Mouse (Mus musculus) 416B (cell line): ENCODE results near the gene Fzd5.

ENCODE experiments used
- DNase-seq: peaks from one replicate; pipeline ENCODE4 v3.0.0; 2011; ENCODE audit warnings: low read depth

The Fzd5 gene

DNA sequence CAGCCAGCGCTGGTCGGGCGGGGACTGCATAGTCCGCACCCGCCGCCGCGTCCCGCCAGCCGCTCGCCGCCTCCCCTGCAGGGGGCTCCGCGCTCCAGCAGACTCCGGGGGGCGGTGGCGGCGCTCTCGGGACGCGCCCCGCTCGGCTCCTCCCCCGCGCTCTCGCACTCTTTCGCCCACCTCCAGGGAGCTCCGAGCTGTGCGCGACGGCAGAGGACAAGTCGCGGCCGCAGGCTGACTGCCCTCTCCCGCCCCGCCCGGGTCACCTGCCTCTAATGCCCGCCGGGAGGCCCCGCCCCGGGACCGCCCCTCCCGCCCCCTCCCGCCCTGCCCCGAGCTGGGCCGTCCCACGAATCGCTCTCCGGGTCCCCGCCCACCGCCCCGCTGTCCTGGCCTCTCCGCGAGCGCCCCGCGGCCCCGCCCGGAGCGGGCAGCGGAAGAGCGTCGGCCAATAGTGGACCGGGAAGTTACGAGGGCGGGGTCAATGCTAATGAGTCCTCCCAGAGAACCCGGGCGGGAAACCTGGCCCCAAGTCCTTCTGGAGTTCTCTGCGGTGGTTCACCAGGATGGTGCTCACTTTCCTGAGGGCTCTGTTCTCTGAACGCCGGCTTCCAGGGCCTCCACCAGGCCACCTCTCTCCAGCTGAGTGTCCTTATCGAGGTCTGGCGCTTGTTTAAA lies at the start of gene Fzd5:
TSS of gene Fzd5 (minus strand) at position 250 of the 678 bp plus-strand sequence.
- DNase-seq, result peak; percentile 94

DNA sequence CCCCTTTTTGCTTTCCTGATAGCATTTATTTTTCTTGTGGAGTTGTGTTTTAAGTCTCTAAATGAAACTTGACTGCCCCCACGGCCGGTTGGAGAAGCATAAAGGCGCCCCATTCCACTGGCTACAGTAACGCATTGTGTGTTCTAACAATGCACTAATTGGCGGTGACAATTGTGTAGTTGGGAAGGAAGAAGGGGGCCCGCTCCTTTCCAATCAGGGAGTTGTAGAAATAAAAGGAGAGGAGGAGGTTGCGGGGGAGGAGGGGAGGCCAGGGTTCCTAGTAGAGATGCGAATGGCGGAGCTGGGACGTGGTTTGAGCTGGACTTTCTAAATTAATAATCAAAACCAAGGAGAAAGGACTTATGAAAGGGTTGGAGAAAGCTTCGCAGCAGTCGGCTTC lies 42.3 kb upstream of the Fzd5 start:
- DNase-seq, result no peak

DNA sequence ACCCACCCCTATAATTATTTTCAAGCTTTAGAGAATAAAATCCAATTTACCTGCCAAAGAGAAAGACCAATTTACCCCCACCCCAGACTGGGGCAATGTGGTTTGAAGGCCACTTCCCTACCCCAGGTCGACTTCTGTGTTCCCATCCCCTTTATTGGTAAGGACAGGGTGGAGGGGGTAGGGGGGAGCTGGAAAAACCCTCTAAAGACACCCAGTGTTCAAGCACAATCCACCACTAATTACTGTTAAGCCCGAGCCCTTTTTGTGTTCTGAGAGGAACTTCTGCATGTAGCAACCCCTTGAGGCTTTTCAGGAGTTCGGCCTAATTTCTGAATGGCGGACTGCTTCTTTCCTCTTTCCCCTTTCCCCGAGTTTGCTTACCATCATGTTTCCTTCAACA lies 41.9 kb upstream of the Fzd5 start:
- DNase-seq, result no peak

DNA sequence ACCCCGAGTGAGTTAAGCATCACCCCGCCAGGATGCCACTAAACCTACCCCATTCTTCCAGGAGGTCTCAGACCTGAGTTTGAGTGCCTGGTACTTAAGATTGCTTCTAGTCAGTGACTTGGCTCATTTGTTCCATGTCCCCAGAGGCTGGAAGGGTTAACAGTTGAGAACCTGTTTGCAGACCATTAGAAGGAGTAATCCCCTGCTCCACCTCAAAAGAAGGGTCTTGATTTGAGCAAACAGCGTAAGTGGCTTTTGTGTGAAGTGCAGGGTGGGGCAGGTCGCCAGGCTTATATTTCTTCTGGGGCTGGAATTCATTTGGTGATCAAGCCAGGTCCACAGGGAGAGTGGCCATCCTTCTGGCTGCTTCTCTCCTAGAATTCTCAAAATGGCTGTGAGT lies 35.8 kb upstream of the Fzd5 start:
- DNase-seq, result no peak

DNA sequence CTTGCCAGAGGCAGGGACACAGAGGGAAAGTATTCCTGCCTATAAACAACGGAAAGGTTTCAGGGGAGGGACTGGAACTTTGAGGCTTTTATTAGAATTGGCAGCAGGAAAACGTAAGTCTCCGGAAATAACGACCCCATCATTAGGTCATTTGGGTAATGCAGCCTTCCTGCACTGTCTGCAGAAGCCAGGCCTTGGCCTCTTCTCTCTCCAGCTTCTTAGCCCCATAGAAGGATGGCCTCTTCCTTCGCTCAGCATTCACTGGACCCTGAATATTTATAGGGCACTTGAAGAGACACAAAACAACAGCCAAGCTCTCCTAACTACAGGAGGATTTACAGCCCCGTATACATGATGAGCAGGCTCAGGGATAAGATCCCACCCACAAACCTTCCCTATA lies 32.6 kb upstream of the Fzd5 start:
- DNase-seq, result no peak

DNA sequence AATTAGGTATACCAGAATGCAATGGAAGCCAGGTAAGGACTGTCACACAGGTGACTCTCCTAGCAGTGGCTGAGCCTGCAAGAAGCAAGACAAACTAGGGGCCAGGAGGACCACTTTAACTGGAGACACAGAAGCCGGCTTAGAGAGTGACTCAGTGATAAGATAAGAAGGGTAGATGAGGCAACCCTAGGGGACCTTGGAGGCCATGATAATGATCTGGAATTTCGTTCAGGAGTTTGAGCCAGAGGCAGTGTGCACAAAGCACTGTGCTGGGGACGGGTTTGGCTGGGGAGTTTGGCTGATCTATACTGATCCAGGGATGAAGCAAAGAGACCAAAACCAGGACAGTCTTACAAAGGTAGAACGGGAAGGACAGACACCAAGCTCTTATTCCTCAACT lies 24.1 kb upstream of the Fzd5 start:
- no peak for DNase-seq

DNA sequence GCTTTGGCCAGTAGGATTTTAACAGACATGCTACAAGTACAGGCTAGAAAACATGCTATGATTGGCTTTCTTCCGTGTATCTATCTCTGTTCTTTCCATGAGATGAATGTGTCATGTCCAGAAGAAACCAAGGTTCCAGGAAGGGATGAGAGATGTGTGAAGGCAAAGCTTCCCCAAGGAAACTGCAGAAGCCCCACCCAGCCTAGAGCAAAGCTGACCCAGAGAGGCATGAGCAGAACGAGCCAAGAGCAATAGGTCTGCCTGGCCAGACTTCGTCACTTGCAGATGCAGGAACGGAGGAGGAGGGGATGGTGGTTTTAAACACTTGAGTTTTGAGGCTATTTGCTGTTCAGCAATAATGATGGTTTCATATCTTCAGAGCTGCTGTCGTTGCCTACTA lies 20.2 kb upstream of the Fzd5 start:
- no peak for DNase-seq

DNA sequence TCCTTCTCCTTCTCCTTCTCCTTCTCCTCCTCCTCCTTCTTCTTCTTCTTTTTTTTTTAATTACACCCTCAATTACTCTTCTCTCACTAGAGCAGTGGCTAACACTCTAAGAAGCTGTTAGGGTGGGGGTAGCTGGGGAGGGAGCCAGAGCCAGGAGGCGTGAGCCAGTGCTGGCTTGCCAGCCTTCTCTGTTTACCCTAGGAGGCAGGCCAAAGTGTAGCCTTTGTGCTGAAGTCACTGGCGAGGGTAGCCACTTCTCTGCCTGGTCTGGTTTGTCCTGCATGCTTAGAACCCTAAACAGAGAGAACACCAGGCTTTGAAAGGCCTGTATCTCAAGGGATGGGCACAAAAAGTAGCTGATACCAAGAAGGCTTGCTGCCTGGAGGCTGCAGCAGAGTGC lies 19.7 kb upstream of the Fzd5 start:
- DNase-seq, result peak; percentile 35

DNA sequence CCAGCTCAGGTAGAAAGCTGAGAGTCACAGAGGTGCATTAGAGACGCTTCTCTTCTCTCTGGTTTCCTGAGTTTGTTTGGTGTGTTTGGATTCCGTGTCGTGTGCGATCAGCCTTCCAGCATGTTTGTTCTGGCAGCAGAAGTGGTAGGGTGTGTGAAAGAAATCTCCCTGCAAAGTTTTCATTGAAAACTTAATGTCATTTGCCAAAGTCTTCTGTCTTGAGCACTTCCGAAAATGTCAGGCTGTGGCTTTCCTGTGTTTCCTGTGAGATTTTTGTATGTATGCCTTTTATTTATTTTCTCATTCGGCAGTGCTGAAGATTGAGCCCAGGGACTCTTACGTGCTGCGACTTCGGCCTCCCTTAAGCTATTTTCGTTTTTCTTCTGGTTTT lies 19.1 kb upstream of the Fzd5 start:
- DNase-seq, result peak; percentile 70

DNA sequence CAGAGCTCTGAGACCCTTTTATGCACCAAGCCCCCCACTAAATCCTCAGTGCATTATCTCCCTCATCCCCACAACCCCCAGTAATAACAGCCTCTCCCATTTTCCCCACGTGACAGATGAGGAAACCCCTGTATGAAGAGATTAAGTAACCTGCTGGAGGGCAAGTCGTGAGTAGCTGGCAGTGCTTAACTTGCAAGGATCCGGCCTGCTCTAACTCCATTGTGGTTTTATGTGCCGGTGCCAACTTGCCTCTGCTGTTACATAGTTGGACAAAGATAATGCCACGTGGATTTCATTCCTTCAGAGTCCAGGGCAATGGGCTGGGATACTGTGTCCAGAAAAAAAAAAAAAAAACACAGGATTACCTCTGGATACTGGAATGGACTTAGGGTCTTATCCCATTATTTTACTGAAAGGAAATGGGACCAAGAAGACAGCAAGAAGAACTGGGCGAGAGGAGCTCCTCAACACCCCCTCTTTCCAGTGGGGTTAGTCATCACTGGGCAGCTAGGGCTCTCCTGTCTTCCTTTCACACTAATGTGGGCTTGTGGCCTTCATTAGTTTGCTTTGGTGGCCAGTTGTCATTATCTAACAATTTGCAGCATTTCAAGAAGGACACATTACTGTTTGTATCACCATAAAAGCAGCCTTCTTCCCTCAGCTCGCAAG lies 18.6 kb upstream of the Fzd5 start:
- DNase-seq, result peak; percentile 87

DNA sequence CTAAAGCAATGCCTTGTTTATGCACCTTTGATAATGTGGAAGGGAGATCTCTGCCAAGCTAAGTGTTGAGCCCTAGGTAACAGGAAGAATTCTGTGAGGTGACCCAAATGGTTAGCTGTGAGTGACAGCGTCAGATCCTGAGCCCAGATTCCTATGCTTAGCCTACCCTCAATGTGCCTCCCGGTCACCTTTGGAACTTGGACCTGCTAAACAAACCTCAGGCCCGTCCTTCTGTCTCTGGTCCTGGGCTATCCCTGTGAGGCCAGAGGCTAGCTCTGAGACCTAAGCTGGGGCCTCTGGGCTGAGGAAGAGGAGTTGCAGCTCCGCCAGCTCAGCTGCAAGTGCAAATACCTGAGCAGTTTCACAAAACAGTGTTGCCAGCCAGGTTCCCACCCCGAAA lies 17.1 kb upstream of the Fzd5 start:
- no peak for DNase-seq

DNA sequence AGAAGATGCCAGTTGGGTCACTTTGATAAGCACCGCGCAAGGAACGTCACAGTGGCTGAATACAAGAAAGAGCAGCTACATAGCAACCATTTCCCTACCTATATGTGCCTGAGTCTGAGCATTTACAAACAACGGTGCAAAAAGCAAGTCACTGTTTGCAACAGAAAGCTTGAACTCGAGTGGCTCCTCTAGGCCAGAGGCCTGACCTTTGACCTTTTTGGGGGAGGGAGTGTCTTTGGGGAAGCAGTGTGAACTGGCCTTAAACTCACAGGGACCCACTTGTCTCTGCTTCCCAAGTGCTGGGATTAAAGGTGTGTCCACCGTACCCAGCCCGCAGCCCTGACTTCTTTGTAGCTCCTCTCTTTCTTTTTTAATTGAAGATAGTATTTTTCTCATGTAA lies 16.1 kb upstream of the Fzd5 start:
- peak; percentile 27 for DNase-seq

DNA sequence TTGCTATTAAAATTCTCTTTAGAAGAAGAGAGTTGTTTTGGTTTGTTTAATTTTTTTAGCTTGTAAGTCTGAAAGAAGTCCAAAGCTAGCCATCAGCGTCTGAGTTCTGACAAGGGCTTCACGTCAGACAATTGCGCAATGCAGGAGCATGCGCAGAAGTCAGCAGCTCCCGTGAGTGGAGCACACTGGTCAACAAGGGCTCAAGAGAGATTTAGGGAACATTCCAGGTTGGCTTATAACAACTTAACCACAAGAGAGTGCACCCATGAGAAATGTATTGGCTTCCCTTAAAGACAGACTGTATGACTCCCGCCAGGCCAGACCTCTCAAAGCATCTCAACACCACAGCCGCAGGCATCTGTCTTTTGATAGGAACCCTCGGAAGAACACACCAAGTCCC lies 15.6 kb upstream of the Fzd5 start:
- peak; percentile 45 for DNase-seq

DNA sequence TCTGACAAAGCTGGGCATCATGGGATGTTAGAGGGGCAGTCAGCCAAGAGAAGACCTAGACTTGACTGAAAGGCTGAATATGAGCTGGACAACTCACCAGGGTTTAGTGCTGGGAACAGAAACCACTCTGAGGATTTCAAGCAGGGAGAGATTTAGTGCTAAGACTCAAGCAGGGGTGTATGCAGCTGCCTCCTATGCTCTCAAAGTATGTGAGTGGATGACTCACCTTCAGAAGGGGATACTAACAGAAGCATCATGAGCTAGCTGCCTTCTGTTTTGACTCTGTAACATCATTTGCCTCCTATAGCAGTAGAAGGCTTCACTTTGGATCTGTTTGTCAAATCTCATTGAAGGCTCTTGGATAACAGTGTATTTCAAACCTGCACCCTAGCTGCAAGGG lies 7.1 kb upstream of the Fzd5 start:
- DNase-seq, result no peak

DNA sequence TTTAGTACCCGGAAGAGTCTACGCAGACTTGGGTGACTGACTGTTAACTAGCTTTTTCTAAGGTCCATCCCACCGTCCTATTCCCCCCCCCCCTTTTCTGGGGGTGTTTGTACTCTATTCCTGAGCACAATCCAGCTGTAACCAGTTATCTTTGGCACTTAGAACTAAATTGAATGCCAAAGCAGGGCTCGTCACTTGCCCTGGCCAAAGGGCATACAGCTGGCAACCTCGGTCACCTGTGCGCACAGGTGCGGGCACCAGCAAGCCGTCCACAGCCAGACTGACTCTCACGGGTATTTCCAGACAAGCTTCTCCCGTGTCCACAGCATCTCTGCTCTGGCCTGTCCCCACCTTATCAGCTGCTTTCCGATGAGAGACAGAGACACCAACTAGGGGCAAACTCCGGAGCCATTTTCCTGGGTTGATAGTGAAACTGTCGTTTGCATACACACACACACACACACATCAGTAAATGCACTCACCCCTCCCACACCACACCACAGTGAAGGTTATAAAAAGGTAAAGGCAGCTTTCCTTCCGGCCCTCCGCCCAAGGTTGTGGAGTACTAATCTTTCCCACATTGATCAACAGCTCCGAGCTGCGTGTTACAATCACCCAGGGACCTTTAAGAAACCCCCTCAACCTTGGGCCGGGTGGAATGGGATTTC lies 5.3 kb upstream of the Fzd5 start:
- no peak for DNase-seq

DNA sequence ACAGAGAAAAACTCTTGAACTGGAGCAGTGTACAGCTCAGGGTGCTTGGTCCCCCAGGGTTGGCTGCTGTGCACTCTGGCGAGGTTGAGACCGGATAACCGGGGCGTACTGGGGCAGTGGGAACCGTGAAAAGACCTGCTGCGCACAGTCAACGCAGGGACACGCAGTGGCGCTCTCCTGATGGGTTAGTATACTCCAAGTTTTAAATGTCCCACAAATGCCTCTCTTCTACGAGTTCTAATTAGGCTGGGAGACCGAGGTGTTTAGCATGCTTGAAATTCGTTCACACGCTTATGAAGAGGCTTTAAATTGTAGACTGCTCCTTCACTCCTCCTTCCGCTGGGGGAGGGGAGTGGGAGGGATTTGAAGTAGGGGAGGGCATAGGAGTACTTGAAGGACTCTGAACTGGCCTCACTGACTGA lies 1.1 kb upstream of the Fzd5 start:
- peak; percentile 89 for DNase-seq

DNA sequence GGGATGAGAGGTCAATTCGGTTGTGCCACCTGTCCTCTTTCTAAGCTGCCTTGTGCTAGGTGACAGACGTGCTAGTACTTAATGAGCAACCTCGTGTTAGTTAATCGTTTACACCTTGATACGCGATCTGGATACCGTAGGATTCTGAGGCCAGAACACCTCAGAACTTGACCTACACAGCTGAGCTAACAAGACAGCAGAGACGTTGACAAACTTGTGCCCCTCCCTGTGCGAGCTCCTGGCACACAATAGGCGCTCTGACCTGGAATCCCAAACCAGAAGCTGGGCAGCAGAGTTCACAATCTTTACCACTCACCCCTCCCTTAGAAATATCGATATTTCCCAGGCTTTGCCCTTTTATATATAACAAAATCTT lies 617 bp upstream of the Fzd5 start:
- no peak for DNase-seq

DNA sequence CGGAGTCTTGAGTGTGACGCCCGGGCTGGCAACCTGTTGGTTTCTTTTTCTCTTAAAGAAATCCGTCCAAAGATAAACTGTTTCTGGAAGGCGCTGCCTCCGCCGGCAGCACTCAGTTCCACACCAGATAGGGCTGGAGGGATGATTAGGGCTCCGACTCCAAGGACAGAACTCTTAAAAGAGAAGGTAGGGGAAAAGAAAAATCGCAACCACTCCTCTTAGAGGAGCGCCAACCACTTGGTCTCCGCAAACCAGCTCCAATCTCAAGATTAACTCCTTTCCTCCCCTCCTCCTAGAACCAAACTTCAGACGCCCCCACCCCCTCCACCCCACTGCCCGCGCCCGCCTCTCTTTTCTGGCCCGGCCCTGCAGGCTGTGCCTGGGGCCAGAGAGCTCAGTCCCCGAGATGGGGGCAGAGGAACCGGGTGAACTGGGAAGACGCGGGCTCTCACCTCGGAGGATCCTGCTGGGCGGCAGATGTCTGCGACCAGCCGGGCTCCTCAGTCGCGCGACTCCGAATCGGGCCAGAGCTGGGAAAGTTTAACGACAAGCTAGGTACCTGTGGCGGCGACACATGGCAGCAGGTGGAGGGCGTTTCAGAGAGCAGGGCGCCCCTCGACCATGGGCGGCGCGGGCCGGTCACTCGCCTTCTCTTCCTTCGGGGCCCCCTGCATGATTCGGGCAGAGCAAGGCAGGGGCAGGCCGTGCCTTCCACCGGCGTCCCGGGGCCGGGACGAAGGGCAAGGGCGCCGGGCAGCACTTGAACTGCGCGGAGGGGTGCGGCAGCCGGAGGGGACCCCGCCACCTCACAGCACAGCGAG lies 660 bp downstream of the Fzd5 start:
- peak; percentile 38 for DNase-seq

DNA sequence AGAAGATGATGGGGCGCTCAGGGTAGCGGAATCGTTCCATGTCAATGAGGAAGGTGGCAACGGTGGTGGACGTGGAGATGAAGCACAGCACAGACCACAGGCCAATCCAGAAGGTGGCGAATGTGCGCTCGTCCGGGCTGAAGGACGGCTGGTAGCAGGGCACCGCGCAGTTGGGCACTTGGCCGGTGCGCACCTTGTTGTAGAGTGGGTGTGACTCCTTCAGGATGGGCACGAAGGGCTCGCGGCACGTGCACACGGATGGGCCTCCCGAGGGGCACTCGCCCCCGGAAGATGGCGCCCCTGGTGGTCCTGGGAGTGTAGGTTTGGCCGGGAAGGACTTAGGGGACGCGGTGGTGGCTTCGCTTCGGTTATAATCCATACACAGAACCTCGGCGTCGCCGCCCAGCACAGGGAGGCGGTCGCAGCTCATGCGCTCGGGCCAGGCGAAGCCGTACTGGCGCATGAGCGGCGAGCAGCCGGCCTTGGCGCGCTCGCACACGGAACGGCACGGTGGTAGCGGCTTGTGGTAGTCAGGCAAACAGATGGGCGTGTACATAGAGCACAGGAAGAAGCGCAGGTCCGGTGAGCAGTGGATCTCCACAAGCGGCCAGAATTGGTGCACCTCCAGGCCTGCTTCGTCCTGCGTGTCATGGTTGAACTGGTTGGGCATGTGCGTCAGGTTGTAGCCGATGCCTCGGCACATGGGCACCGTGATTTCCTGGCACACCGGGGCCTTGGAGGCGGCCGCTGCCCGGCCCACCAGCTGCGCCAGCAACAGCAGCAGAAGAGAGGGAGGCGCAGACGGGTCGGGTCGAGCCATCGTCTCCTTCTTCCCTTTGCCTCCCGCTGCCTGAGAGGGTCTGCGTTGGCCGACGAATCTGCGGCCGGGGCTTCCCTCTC lies 1.5 kb downstream of the Fzd5 start:
- DNase-seq, result no peak

DNA sequence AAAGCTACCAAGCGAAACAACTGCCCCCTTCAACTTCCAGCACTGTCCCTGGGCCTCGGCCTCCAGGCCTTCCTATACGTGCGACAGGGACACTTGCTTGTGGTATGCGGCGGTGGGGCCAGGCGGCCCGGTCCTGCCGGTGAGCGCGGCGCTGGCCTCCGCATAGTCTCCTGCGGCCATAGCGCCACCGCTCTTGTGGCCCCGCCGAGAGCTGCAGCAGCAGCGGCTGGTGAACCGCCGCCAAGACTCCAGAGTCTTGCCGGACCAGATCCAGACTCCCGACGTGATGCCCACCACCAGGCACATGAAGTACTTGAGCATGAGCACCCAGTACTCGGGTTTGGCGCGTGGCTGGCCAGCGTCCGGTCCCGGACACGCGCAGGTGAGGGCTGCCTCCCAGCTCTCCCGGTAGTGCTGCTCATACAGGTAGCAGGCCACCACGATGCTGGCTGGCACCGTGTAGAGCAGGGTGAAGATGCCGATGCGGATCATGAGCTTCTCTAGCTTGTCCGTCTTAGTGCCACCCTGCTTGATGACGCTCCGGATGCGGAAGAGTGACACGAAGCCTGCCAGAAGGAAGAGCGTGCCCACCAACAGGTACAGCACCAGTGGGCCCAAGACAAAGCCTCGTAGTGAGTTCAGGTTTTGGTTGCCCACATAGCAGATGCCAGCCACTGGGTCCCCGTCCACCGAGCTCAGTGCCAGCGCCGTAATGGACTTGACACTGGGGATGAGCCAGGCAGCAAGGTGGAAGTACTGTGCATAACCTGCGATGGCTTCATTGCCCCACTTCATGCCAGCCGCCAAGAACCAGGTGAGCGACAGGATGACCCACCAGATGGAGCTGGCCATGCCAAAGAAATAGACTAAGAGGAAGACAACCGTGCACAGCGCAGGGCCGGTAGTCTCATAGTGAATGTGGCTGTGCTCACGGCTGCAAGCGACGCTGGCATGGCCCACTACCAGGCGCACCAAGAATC lies 2.5 kb downstream of the Fzd5 start:
- DNase-seq, result no peak
